Mouse (Mus musculus) neural tube, embryonic 11.5 days (tissue): Measurements from ENCODE around the gene Dclk2. TPM values are rescaled to one million over a fixed set of nuclear protein-coding genes. Genes with fewer than 3 reads are reported as not detected.

ENCODE experiments used
- ATAC-seq: fragments of 200-750 bp; cut with Nextera tagmentation; 2 replicates; pipeline ENCODE4 v1.8.0; 2017; ENCODE audit warnings: moderate number of reproducible peaks, mild to moderate bottlenecking, moderate TSS enrichment, moderate library complexity; ENCODE audit not compliant: insufficient read depth, low FRiP score, low TSS enrichment
- DNase-seq: peaks from one replicate; pipeline ENCODE4 v3.0.0-alpha.2; 2015; ENCODE audit warnings: low spot score
- H3K27ac ChIP-seq: fragments of 300-500 bp; sonication (generic); 2 replicates; pipeline ENCODE4 v1.5.1; 2014; ENCODE audit warnings: low read depth, mild to moderate bottlenecking, low read length
- H3K27me3 ChIP-seq: fragments of 300-500 bp; sonication (generic); 2 replicates; pipeline ENCODE4 v1.6.1; 2014; ENCODE audit warnings: mild to moderate bottlenecking, low read length, mixed read lengths; ENCODE audit not compliant: control insufficient read depth, insufficient read depth
- H3K36me3 ChIP-seq: fragments of 300-500 bp; sonication (generic); 2 replicates; pipeline ENCODE4 v1.6.1; 2014; ENCODE audit warnings: mild to moderate bottlenecking, low read length, moderate library complexity, mixed read lengths; ENCODE audit not compliant: control insufficient read depth, insufficient read depth
- H3K4me1 ChIP-seq: fragments of 300-500 bp; sonication (generic); 2 replicates; pipeline ENCODE4 v1.6.1; 2014; ENCODE audit warnings: low read length, mixed read lengths; ENCODE audit not compliant: control insufficient read depth, insufficient read depth
- H3K4me2 ChIP-seq: fragments of 300-500 bp; sonication (generic); 2 replicates; pipeline ENCODE4 v1.6.1; 2014; ENCODE audit warnings: low read depth, mild to moderate bottlenecking, moderate library complexity
- H3K4me3 ChIP-seq: fragments of 300-500 bp; sonication (generic); 2 replicates; pipeline ENCODE4 v1.5.1; 2014; ENCODE audit warnings: low read depth, low read length
- H3K9ac ChIP-seq: fragments of 300-500 bp; sonication (generic); 2 replicates; pipeline ENCODE4 v1.6.1; 2014; ENCODE audit warnings: mild to moderate bottlenecking, low read length
- H3K9me3 ChIP-seq: fragments of 300-500 bp; sonication (generic); 2 replicates; pipeline ENCODE4 v1.6.1; 2016; ENCODE audit warnings: low read length; ENCODE audit not compliant: control insufficient read depth
- WGBS: fragments of 180-500 bp; shearing (Covaris S2); extraction: QIAGEN DNeasy Blood & Tissue Kit; methylation state at CpG from one replicate; pipeline ENCODE4 v1.1.7; 2014; 5-methylcytosine and 5-hydroxymethylcytosine counted together
- polyA plus RNA-seq: library from polyadenylated mRNA; unstranded; fragments of >200 nt; fragmentation: Nextera tagmentation; extraction: Ambion mirVana; gene quantifications from 2 replicates; pipeline ENCODE4 v1.2.1, GENCODE M21; 2014

Dclk2 gene
- polyA plus RNA-seq, 1 experiment from 2014 or later, result 28.9 TPM

DNA sequence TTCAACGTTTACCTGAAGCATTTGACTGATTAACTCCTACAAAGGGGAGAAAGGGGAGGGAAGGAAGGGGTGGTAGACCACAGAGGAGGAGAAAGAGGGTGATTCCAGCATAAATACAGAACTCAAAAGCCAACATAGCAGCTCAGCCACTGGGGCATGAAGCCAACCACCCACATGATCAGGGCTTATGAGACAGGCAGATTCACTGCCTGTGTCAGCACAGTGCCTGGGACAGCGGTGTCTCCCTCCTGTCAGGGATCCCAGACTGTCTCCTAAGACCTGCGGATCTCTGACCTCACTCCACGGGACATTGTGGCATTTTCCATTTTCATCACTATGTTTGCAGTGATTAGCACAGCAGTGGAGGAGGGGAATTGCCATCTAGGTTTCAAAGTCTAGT, 127.4 kb downstream of the Dclk2 start:
- Histone ChIP-seq H3K4me3 (no peak overlapping the region), H3K4me1 (no peaks in the 10 kb centered on the region), H3K27ac (no peak overlapping the region), H3K9me3 (no peaks in the 10 kb centered on the region), H3K27me3 (no peaks in the 10 kb centered on the region), H3K4me2 (no peak overlapping the region), H3K36me3 (0 out of 2 replicates have a peak, but pooled peaks cover 2% of the 10 kb centered on the region), H3K9ac (no peak overlapping the region)
- ATAC-seq, result no peak
- DNase-seq, result no peak
- 83% methylated on average over 4 of the region's 4 CpGs for WGBS

DNA sequence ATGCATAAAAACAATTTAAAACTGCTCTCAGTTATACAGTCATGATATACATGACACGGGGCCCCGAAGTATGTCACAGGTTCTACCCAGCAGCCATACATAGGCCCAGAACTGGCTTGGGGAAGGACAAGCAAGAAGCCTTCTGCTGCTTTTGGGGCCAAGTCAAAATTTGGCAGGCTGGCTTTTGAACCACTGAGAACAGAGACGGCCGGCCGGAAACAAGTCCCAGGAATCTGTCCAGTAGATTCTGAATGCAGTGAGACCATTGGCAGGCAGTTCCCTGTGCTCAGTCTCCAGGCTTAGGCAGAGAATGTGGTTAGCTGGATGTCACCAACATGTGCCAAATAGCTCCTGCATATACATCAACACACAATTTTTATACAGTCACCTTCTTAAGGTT, 130.9 kb downstream of the Dclk2 start:
- ATAC-seq (no peak), DNase-seq (no peak)
- no peaks in the 10 kb centered on the region for H3K9me3 ChIP-seq
- no peak overlapping the region for H3K9ac ChIP-seq
- H3K27ac ChIP-seq, result 0 out of 2 replicates have a peak overlapping the region, but pooled peaks have one; percentile 27
- no peaks in the 10 kb centered on the region for H3K27me3 ChIP-seq
- H3K4me2 ChIP-seq, result no peak overlapping the region
- H3K36me3 ChIP-seq, result 0 out of 2 replicates have a peak, but pooled peaks cover 2% of the 10 kb centered on the region
- 93% methylated on average over 5 of the region's 5 CpGs for WGBS
- no peaks in the 10 kb centered on the region; the same call in 1 of the 2 replicates for H3K4me1 ChIP-seq
- H3K4me3 ChIP-seq, result no peak overlapping the region

DNA sequence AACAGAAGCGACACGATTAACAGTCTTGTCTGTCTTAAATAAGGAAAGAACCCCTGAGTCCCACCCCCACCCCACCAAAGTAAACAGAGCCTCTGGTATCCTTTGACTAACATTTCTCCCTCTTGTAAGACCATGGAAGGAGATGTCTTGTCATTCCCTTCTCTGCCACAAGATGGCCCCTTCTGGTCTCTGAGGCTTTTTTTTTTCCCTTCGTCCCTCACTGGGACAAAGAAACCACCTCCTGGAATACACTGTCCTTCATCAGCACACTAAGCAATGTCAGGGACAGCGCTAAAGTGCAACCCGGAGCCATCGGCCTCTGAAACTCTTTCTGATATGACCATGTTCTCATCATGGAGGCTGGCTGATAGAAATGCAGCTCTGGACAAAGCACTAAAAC, 131.9 kb downstream of the Dclk2 start:
- Histone ChIP-seq H3K9me3 (no peaks in the 10 kb centered on the region), H3K27ac (no peak overlapping the region), H3K4me3 (no peak overlapping the region), H3K36me3 (0 out of 2 replicates have a peak, but pooled peaks cover 2% of the 10 kb centered on the region), H3K27me3 (no peaks in the 10 kb centered on the region), H3K9ac (no peak overlapping the region), H3K4me1 (no peaks in the 10 kb centered on the region; the same call in 1 of the 2 replicates), H3K4me2 (no peak overlapping the region)
- 51% methylated on average over 6 of the region's 6 CpGs for WGBS
- ATAC-seq (peak; percentile 50; the same call in 1 of the 2 replicates), DNase-seq (peak; percentile 74)

DNA sequence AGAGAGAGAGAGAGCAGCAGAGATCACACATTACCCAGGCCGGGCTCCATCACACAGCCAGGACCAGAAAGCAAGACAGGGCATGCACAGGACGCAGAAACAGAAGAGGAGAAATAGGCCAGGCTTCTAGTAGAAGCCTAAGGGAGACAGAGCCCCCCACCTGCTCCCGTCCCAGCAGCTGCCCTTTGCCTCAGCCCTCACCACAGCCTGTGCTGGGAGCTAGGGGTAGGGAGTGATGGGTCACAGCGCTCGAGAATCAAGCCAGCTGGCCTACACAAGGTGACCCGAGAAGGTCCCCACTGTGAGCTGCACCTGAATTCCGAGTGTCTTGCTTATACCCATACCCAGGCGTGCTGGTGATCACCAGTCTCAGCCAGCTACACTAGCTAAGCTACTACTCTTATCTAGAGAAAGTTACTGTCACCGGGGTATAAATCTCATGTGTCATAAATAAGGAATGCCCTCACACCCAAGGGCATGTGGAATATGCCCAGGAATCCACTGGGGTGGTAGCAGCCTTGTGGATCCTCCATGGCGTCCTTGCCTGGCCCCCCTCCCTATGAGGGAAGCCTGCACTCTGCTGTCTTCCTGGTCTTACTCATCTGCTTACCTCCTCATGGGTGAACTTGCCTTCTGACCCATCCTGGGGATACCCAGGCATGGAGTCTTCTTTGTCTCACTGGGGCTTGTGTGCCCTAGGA, 133.1 kb downstream of the Dclk2 start:
- Histone ChIP-seq H3K9me3 (no peaks in the 10 kb centered on the region), H3K36me3 (0 out of 2 replicates have a peak, but pooled peaks cover 2% of the 10 kb centered on the region), H3K4me1 (no peaks in the 10 kb centered on the region; the same call in 1 of the 2 replicates), H3K4me2 (no peak overlapping the region), H3K4me3 (no peak overlapping the region), H3K27ac (no peak overlapping the region), H3K27me3 (no peaks in the 10 kb centered on the region), H3K9ac (peak overlapping the region; percentile 5; the same call in 1 of the 2 replicates)
- no peak for ATAC-seq
- DNase-seq, result no peak
- 91% methylated on average over 10 of the region's 10 CpGs for WGBS

DNA sequence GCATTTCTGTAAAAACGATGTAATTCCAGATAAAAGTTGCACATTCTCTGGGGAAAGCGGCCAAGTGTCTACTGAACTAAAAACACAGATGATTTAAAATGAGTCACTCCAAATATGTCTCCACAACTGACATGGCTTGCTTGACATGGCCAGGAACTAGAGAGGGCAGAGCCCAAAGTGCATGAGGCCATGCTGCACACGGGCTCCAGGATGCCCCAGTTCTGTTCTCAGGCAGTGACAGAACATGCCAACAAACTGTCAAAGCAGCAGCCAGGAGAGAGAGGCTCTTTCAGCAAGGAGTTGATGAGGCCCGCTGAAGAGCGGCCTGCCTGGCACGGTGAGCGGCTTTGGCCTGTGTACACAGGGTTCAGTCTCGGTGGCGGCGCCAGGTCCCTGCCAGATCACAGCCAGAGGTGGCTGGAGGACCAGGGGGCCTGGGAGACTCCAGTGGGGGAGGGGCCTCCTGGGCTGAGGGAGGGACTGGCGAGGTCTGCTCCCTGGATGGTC, 133.8 kb downstream of the Dclk2 start:
- DNase-seq (no peak), ATAC-seq (no peak)
- H3K36me3 ChIP-seq, result no peaks in the 10 kb centered on the region
- WGBS, result 87% methylated on average over 11 of the region's 11 CpGs
- no peaks in the 10 kb centered on the region; the same call in 1 of the 2 replicates for H3K4me1 ChIP-seq
- no peaks in the 10 kb centered on the region for H3K27me3 ChIP-seq
- no peaks in the 10 kb centered on the region for H3K9me3 ChIP-seq
- no peak overlapping the region for H3K4me2 ChIP-seq
- 0 out of 2 replicates have a peak overlapping the region, but pooled peaks have one; percentile 5 for H3K9ac ChIP-seq
- H3K27ac ChIP-seq, result no peak overlapping the region
- H3K4me3 ChIP-seq, result no peak overlapping the region

DNA sequence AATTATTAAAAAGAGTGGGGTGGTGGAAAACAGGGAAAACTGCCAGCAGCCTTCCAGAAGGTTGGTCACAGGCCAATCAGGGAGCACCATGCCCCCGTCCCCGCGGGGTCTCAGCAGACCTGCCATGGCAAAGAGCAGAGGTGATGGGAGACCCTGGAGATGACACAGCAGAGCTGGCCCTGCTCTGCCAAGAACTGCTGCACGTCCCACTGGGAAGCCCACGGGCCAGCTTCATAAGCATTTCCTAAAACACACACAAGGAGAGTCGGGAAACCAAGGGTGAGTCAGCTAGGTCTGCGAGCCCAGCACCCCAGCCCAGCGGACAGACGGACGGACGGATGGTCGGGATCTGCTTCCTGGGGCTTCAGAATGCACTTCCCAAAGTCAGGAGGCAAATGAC, 134.4 kb downstream of the Dclk2 start:
- Histone ChIP-seq H3K4me3 (no peak overlapping the region), H3K4me2 (no peak overlapping the region), H3K27ac (no peak overlapping the region), H3K9me3 (no peaks in the 10 kb centered on the region), H3K27me3 (no peaks in the 10 kb centered on the region), H3K36me3 (no peaks in the 10 kb centered on the region), H3K4me1 (no peaks in the 10 kb centered on the region; the same call in 1 of the 2 replicates), H3K9ac (no peak overlapping the region)
- 89% methylated on average over 12 of the region's 12 CpGs for WGBS
- DNase-seq (no peak), ATAC-seq (no peak)

DNA sequence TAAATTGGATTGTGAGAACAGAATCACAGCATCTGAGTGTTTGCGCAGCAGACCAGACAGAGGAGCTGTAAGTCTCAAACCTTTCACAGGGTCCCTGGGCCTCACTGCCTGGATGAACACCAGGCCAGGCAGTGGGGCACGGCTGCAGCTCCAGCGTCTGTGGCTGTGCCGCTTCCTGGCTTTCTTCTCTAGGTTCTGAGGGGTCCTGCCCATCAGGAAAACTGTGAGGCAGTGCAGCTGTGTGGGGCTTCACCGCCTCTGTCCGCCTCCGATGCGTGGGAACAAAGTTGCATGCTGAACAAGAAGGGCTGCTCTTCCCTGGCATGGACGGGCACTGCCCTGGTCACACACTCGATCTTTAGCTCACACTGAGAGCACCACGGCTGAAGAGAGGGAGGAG, 135.7 kb downstream of the Dclk2 start:
- no peak overlapping the region for H3K27ac ChIP-seq

DNA sequence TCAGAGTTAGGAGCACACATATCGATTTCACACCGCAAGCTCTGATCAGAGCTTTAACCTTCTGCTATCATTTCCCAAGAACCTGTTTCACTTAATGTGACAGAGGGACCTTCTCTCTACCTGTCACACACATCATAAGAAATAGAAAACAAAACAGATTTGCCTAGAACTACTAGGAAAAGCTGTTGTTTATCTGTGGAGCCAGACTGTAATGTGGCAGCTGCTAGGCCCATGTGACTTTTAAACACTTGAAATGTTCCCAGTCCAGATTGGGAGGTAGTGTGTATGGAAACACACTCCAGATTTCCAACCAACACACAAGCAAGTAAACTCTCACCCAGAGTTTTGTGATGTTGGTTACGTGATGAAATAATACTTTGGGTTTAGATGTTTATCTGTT, 136.6 kb downstream of the Dclk2 start:
- Histone ChIP-seq H3K4me3 (no peak overlapping the region), H3K9ac (no peak overlapping the region), H3K9me3 (no peaks in the 10 kb centered on the region), H3K4me1 (no peaks in the 10 kb centered on the region; the same call in 1 of the 2 replicates), H3K27ac (no peak overlapping the region), H3K36me3 (no peaks in the 10 kb centered on the region), H3K4me2 (no peak overlapping the region), H3K27me3 (no peaks in the 10 kb centered on the region)
- ATAC-seq (no peak), DNase-seq (no peak)
- 94% methylated on average over 3 of the region's 3 CpGs for WGBS

More for the DNA sequence above, 135.7 kb downstream of the Dclk2 start:
- Histone ChIP-seq H3K4me1 (no peaks in the 10 kb centered on the region; the same call in 1 of the 2 replicates), H3K36me3 (no peaks in the 10 kb centered on the region), H3K27me3 (no peaks in the 10 kb centered on the region), H3K9ac (no peak overlapping the region), H3K4me3 (no peak overlapping the region), H3K9me3 (no peaks in the 10 kb centered on the region), H3K4me2 (no peak overlapping the region)
- DNase-seq, result no peak
- ATAC-seq, result no peak
- WGBS, result 72% methylated on average over 11 of the region's 11 CpGs

DNA sequence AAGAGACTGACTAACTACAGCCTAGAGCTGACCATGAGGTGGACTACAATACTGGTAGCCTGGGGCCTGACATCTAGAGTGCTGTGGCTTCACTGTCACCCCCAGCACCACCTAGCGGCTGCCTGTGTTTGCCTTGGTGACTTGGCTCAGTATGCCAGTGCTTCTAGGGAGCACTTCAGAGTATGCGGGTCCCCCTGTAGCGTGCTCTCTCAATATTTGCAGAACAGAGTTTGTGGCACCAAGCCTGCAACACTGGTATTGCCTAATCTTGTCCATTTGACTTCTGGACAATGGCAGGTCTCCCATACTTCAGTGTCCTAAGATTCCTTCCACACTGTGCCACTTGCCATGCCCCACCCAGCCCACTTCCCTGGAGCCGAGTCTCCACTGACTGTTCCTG, 140.9 kb downstream of the Dclk2 start:
- no peaks in the 10 kb centered on the region for H3K9me3 ChIP-seq
- no peak overlapping the region for H3K9ac ChIP-seq
- H3K4me3 ChIP-seq, result no peak overlapping the region
- no peaks in the 10 kb centered on the region for H3K36me3 ChIP-seq
- no peaks in the 10 kb centered on the region for H3K27me3 ChIP-seq
- no peak for DNase-seq
- no peaks in the 10 kb centered on the region for H3K4me1 ChIP-seq
- no peak for ATAC-seq
- 70% methylated on average over 4 of the region's 4 CpGs for WGBS
- no peak overlapping the region for H3K4me2 ChIP-seq
- no peak overlapping the region for H3K27ac ChIP-seq
